Mouse (Mus musculus) neural tube, embryonic 15.5 days (tissue): ENCODE measurements at regions not wholly inside any gene's neighbourhood (a gene's known extent, or its start where the extent isn't known, plus 50 kb on each side); places are given as distances from the start of the nearest gene placed in this dataset.

Source experiments
- ATAC-seq: fragments of 200-750 bp; cut with Nextera tagmentation; 2 replicates; pipeline ENCODE4 v1.8.0; 2017; ENCODE audit warnings: mild to moderate bottlenecking, moderate TSS enrichment, moderate library complexity; ENCODE audit not compliant: low FRiP score
- H3K27ac ChIP-seq: fragments of 300-500 bp; sonication (generic); replicated peaks from 2 replicates; pipeline ENCODE4 v1.5.1; 2015; ENCODE audit warnings: mild to moderate bottlenecking, inconsistent platforms
- H3K27me3 ChIP-seq: fragments of 300-500 bp; sonication (generic); replicated peaks from 2 replicates; pipeline ENCODE4 v1.6.1; 2015; ENCODE audit warnings: inconsistent platforms
- H3K36me3 ChIP-seq: fragments of 300-500 bp; sonication (generic); 2 replicates; pipeline ENCODE4 v1.6.1; 2015; ENCODE audit warnings: inconsistent platforms
- H3K4me1 ChIP-seq: fragments of 300-500 bp; sonication (generic); 2 replicates; pipeline ENCODE4 v1.6.1; 2015; ENCODE audit warnings: inconsistent platforms
- H3K4me2 ChIP-seq: fragments of 300-500 bp; sonication (generic); 2 replicates; pipeline ENCODE4 v1.6.1; 2015; ENCODE audit warnings: inconsistent platforms, mild to moderate bottlenecking, moderate library complexity
- H3K4me3 ChIP-seq: fragments of 300-500 bp; sonication (generic); replicated peaks from 2 replicates; pipeline ENCODE4 v1.5.1; 2015; ENCODE audit warnings: mild to moderate bottlenecking, inconsistent platforms
- H3K9ac ChIP-seq: fragments of 300-500 bp; sonication (generic); replicated peaks from 2 replicates; pipeline ENCODE4 v1.6.1; 2015; ENCODE audit warnings: mild to moderate bottlenecking, inconsistent platforms
- H3K9me3 ChIP-seq: fragments of 300-500 bp; sonication (generic); replicated peaks from 2 replicates; pipeline ENCODE4 v1.6.1; 2016; ENCODE audit warnings: inconsistent platforms
- WGBS: fragments of 180-500 bp; shearing (Covaris S2); methylation state at CpG from one replicate; pipeline ENCODE4 v1.1.7; 2015; ENCODE audit warnings: mixed read lengths; 5-methylcytosine and 5-hydroxymethylcytosine counted together

- WGBS = 62% methylated on average over 10 of the region's 10 CpGs
- Histone ChIP-seq H3K27me3 (no peaks in the 10 kb centered on the region), H3K27ac (no peak overlapping the region), H3K9ac (no peak overlapping the region), H3K36me3 (no peaks in the 10 kb centered on the region), H3K9me3 (no peaks in the 10 kb centered on the region), H3K4me3 (no peak overlapping the region), H3K4me1 (peaks cover 9% of the 10 kb centered on the region; the same call in 1 of the 2 replicates), H3K4me2 (no peak overlapping the region)
- ATAC-seq = peak; percentile 53
These were observed 344.7 kb upstream of the Fam92a start for GRCm38 (mm10) chr4:12516497-12516896.

- Histone ChIP-seq H3K9ac (no peak overlapping the region), H3K27ac (0 out of 2 replicates have a peak overlapping the region, but pooled peaks have one; percentile 14), H3K27me3 (no peaks in the 10 kb centered on the region), H3K9me3 (no peaks in the 10 kb centered on the region), H3K4me2 (no peak overlapping the region), H3K4me3 (no peak overlapping the region), H3K4me1 (peaks cover 15% of the 10 kb centered on the region), H3K36me3 (no peaks in the 10 kb centered on the region)
- ATAC-seq = no peak
- WGBS = 62% methylated on average over 10 of the region's 10 CpGs
These were observed 340.0 kb upstream of the Fam92a start for GRCm38 (mm10) chr4:12511656-12512385.

GRCm38 (mm10) chr4:12506851-12507551 is 335.2 kb upstream of the Fam92a start:
- ATAC-seq = peak; percentile 85
- peak overlapping the region; percentile 28; the same call in 1 of the 2 replicates for H3K4me2 ChIP-seq
- H3K9me3 ChIP-seq = no peaks in the 10 kb centered on the region
- peak overlapping the region; percentile 64 for H3K27ac ChIP-seq
- no peak overlapping the region for H3K4me3 ChIP-seq
- no peaks in the 10 kb centered on the region for H3K36me3 ChIP-seq
- H3K27me3 ChIP-seq = no peaks in the 10 kb centered on the region
- 24% methylated on average over 8 of the region's 8 CpGs for WGBS
- peaks cover 24% of the 10 kb centered on the region for H3K4me1 ChIP-seq
- H3K9ac ChIP-seq = no peak overlapping the region

GRCm38 (mm10) chr4:12501086-12501485 is 329.3 kb upstream of the Fam92a start:
- WGBS = 87% methylated on average over 8 of the region's 8 CpGs
- peaks cover 2% of the 10 kb centered on the region for H3K4me1 ChIP-seq
- no peaks in the 10 kb centered on the region for H3K36me3 ChIP-seq
- ATAC-seq = no peak
- no peak overlapping the region for H3K27ac ChIP-seq
- no peak overlapping the region for H3K4me2 ChIP-seq
- no peaks in the 10 kb centered on the region for H3K27me3 ChIP-seq
- no peak overlapping the region for H3K9ac ChIP-seq
- H3K4me3 ChIP-seq = no peak overlapping the region
- no peaks in the 10 kb centered on the region for H3K9me3 ChIP-seq

GRCm38 (mm10) chr4:12498426-12498825 is 326.6 kb upstream of the Fam92a start:
- 86% methylated on average over 4 of the region's 4 CpGs for WGBS

GRCm38 (mm10) chr4:12492468-12492867 is 320.7 kb upstream of the Fam92a start:
- H3K9me3 ChIP-seq = no peaks in the 10 kb centered on the region
- H3K9ac ChIP-seq = no peak overlapping the region
- H3K36me3 ChIP-seq = no peaks in the 10 kb centered on the region
- WGBS = 80% methylated on average over 2 of the region's 2 CpGs
- no peak overlapping the region for H3K4me3 ChIP-seq
- no peak for ATAC-seq
- H3K27me3 ChIP-seq = no peaks in the 10 kb centered on the region
- H3K27ac ChIP-seq = no peak overlapping the region
- no peak overlapping the region for H3K4me2 ChIP-seq
- no peaks in the 10 kb centered on the region for H3K4me1 ChIP-seq

More at GRCm38 (mm10) chr4:12498426-12498825, 326.6 kb upstream of the Fam92a start:
- no peak overlapping the region for H3K4me2 ChIP-seq
- no peak overlapping the region for H3K27ac ChIP-seq
- no peak overlapping the region for H3K4me3 ChIP-seq
- no peaks in the 10 kb centered on the region for H3K27me3 ChIP-seq
- H3K36me3 ChIP-seq = no peaks in the 10 kb centered on the region
- H3K9ac ChIP-seq = no peak overlapping the region
- no peak for ATAC-seq
- no peaks in the 10 kb centered on the region for H3K4me1 ChIP-seq
- no peaks in the 10 kb centered on the region for H3K9me3 ChIP-seq

GRCm38 (mm10) chr4:12491306-12491705 is 319.5 kb upstream of the Fam92a start:
- no peaks in the 10 kb centered on the region for H3K36me3 ChIP-seq
- no peak overlapping the region for H3K9ac ChIP-seq
- no peak overlapping the region for H3K4me3 ChIP-seq
- H3K27me3 ChIP-seq = no peaks in the 10 kb centered on the region
- H3K27ac ChIP-seq = no peak overlapping the region
- 75% methylated on average over 6 of the region's 6 CpGs for WGBS
- ATAC-seq = no peak
- no peak overlapping the region for H3K4me2 ChIP-seq
- no peaks in the 10 kb centered on the region for H3K4me1 ChIP-seq
- no peaks in the 10 kb centered on the region for H3K9me3 ChIP-seq

GRCm38 (mm10) chr4:12490066-12490465 is 318.3 kb upstream of the Fam92a start:
- WGBS = 47% methylated on average over 3 of the region's 3 CpGs
- no peak for ATAC-seq

GRCm38 (mm10) chr4:12489358-12489757 is 317.5 kb upstream of the Fam92a start:
- no peak for ATAC-seq
- Histone ChIP-seq H3K4me2 (no peak overlapping the region), H3K9me3 (no peaks in the 10 kb centered on the region), H3K4me3 (no peak overlapping the region), H3K27me3 (no peaks in the 10 kb centered on the region), H3K9ac (no peak overlapping the region), H3K27ac (no peak overlapping the region), H3K36me3 (no peaks in the 10 kb centered on the region), H3K4me1 (no peaks in the 10 kb centered on the region)
- WGBS = 68% methylated on average over 6 of the region's 6 CpGs

More at GRCm38 (mm10) chr4:12490066-12490465, 318.3 kb upstream of the Fam92a start:
- Histone ChIP-seq H3K27ac (no peak overlapping the region), H3K4me3 (no peak overlapping the region), H3K27me3 (no peaks in the 10 kb centered on the region), H3K9me3 (no peaks in the 10 kb centered on the region), H3K4me2 (no peak overlapping the region), H3K4me1 (no peaks in the 10 kb centered on the region), H3K36me3 (no peaks in the 10 kb centered on the region), H3K9ac (no peak overlapping the region)

GRCm38 (mm10) chr4:12481481-12481880 is 309.7 kb upstream of the Fam92a start:
- Histone ChIP-seq H3K27me3 (no peaks in the 10 kb centered on the region), H3K4me2 (no peak overlapping the region), H3K9ac (no peak overlapping the region), H3K4me3 (no peak overlapping the region), H3K4me1 (no peaks in the 10 kb centered on the region), H3K9me3 (no peaks in the 10 kb centered on the region), H3K36me3 (no peaks in the 10 kb centered on the region), H3K27ac (no peak overlapping the region)
- no peak for ATAC-seq
- WGBS = 63% methylated on average over 4 of the region's 4 CpGs

- H3K9me3 ChIP-seq = no peaks in the 10 kb centered on the region
- 85% methylated on average over 7 of the region's 7 CpGs for WGBS
- H3K36me3 ChIP-seq = no peaks in the 10 kb centered on the region
- no peak overlapping the region for H3K4me3 ChIP-seq
- ATAC-seq = no peak
- no peaks in the 10 kb centered on the region for H3K27me3 ChIP-seq
- no peak overlapping the region for H3K27ac ChIP-seq
- no peak overlapping the region for H3K4me2 ChIP-seq
- peaks cover 8% of the 10 kb centered on the region for H3K4me1 ChIP-seq
- no peak overlapping the region for H3K9ac ChIP-seq
These were observed 304.9 kb upstream of the Fam92a start for GRCm38 (mm10) chr4:12476717-12477116.

GRCm38 (mm10) chr4:12474981-12475568 is 303.3 kb upstream of the Fam92a start:
- WGBS = 36% methylated on average over 4 of the region's 4 CpGs
- H3K9ac ChIP-seq = no peak overlapping the region
- H3K27me3 ChIP-seq = no peaks in the 10 kb centered on the region
- no peak overlapping the region for H3K4me2 ChIP-seq
- H3K36me3 ChIP-seq = no peaks in the 10 kb centered on the region
- H3K4me1 ChIP-seq = peaks cover 8% of the 10 kb centered on the region
- no peaks in the 10 kb centered on the region for H3K9me3 ChIP-seq
- no peak for ATAC-seq
- H3K4me3 ChIP-seq = no peak overlapping the region
- H3K27ac ChIP-seq = no peak overlapping the region
